Mouse (Mus musculus): ENCODE results near the gene Fcer1g.
"Not testable (repeated sequence)": the region's sequence is repeated elsewhere in the genome, so short reads cannot be mapped to it uniquely, and the experiment has no call there.

The Fcer1g gene

DNA sequence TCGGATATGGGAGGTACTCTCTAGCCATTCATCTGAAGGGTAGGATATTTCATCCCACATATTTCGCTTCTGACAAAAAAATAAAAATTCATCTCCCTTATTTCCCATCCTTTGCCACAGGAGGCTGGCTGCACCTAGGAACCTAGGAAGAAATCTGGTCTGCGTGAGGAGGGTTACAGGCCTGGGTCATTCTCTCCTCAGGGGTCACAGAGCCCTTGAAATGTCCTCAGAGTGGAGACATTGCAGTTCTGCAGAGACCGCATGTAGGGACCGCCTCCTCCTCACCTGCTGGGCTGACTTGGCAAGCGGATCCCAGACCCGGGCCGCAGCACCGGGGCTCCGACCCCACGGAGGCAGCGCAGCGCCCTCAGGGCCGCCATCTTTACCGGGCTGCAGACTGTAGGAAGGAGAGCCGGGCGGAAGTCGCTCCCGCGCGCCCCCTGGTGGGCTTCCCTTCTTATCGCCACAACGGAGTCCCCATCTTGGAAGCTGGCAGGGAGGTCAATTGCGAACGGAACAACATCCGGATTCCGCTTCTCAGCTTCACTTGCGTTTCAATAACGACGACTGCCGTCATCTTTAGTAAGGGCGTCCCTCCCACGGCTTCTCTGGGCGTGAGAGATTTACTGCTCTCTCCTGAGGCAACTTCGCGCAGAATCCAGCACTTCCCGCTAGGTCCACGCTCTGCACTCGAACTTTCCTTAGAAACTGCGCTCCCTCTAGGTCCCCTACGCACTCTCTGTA, 12.7 kb upstream of the Fcer1g start:
- in situ Hi-C loops (cut with MseI, MboI) = no loop called here

DNA sequence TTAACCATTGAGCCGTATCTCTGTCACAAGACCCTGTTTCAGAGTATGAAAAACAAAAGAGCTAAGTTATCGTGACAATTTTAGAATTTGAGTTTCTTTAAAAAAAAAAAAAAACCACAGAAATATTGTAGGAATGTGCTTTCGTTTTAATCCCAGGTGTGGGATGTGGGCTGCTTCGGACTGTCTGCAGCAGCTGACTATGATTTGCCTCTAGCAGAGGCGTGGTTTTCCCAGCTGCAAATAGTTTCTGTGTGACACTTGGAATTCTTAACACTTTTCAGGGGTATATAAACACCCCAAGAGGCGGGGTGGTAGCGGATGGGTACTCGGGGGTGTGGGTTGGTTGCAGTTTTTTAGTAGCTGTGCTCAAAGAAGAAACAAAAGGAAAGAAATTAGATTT, 11.2 kb upstream of the Fcer1g start:
- in situ Hi-C loops (cut with MseI, MboI) = no loop called here

- in situ Hi-C loops (cut with MseI, MboI) = not testable (repeated sequence)
Measured at GRCm38 (mm10) chr1:171241952-171242351, 7.8 kb upstream of the Fcer1g start.

DNA sequence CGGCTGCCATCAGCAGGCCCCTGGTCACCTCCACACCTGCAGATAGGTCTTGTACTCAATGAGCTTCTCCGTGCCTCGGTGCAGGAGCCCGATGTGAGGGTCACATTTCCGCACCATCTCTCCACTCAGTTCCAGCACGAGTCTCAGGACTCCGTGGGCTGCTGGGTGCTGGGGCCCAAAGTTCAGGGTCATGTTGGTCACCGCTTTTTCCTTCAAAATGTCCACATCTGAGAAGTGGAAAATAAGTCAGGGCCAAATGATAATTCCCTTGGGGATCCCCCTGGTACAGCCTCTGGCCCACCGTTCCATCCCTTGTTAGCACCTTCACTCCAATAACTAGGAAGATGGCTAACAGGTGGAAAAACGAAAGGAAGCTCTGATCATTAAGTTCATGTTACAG, 6.7 kb upstream of the Fcer1g start:
- in situ Hi-C loops (cut with MseI, MboI) = no loop called here

GRCm38 (mm10) chr1:171239992-171240744, 6.0 kb upstream of the Fcer1g start:
- in situ Hi-C loops (cut with MseI, MboI) = no loop called here

GRCm38 (mm10) chr1:171238463-171238862, 4.3 kb upstream of the Fcer1g start:
- in situ Hi-C loops (cut with MseI, MboI) = no loop called here

DNA sequence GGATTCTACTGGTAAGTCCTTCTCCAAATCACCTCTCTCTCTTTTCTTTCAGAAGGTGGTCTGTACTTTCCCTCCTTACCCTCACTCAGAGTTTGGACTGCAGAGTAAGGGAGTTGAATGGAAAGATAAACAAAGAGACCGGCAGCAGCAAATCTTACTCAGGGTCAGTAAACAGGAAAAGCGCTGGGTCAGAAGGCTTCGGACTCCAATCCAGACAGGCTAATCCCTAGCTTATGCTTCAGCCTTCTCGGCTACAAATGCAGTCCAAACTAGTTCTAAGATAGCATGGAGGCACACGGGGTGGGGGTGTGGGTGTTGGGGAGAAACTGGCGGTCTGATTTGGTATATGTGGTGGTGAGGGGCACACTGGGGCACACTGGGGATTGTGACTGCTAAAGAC, 3.3 kb upstream of the Fcer1g start:
- in situ Hi-C loops (cut with MseI, MboI) = no loop called here

DNA sequence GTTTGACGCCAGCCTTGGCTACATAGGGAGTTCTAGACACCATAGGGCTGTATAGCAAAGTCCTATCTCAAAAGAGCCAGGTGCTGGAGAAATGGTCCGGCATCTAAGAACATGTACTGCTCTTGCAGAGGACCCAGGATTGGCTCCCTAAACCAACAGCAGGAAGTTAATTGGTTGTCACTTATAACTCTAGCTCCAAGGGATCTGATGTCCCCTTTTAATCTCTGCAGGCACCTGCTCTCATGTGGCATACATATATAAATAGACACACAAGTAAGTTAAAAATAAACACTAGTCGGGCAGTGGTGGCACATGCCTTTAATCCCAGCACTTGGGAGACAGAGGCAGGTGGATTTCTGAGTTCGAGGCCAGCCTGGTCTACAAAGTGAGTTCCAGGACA, 1.6 kb upstream of the Fcer1g start:
- in situ Hi-C loops (cut with MseI, MboI) = no loop called here

DNA sequence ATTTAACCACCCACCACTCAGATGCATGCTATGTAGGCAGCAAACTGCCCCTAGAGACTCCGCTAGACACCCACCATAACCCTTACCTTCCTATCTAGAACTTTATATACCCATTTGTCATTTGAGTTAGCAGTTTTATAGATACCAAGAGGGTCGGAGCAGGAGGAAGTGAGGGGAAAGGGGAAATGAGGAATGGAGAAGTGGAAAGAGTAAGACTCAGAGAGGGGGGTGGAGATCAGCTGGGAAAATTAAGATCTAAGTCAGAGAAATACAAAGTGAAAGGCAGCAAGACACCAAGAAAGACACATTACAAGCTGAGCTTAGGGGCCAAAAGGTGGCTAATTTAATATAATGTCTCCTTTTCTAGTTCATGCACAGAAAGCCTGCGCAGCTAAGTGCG, 373 bp upstream of the Fcer1g start:
- in situ Hi-C loops (cut with MseI, MboI) = no loop called here

- in situ Hi-C loops (cut with MseI, MboI) = no loop called here
Measured at GRCm38 (mm10) chr1:171232800-171233730, 1.1 kb downstream of the Fcer1g start.

DNA sequence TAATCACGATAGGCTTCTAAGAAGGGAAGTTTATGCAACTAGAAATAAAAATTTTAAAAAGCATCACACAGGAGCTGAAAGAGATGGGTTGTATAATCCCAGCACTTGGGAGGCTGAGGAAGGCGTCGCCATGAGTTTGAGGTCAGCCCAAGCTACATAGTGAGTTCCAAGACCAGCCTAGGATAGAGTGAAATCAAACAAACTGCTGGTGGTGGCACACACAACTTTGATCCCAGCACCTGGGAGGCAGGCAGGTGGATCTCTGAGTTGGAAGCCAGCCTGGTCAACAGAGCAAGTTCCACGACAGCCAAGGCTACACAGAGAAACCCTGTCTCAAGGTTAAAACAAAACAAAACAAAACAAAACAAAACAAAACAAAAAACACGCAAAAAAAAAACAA, 1.8 kb downstream of the Fcer1g start:
- in situ Hi-C loops (cut with MseI, MboI) = no loop called here

DNA sequence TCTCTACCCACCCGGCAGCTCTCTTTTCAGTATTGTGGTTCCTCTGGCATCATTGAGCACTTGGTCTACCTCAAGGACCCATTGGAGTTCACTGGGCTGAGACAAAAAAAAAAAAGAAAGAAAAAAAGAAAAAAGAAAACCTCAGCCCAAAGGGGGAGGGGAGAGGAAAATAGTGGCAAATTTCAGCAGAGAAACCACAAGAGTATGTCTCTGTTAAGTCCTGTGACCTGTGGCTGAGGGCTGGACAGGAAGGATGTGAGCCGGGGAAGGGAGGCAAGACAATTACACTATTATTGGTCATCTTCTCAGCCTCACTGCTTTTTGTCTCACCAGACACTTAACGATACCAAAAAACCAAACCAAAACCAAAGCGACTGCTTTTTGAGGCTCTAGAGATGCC, 2.3 kb downstream of the Fcer1g start:
- in situ Hi-C loops (cut with MseI, MboI) = no loop called here

GRCm38 (mm10) chr1:171230215-171230614, 4.0 kb downstream of the Fcer1g start:
- in situ Hi-C loops (cut with MseI, MboI) = no loop called here

DNA sequence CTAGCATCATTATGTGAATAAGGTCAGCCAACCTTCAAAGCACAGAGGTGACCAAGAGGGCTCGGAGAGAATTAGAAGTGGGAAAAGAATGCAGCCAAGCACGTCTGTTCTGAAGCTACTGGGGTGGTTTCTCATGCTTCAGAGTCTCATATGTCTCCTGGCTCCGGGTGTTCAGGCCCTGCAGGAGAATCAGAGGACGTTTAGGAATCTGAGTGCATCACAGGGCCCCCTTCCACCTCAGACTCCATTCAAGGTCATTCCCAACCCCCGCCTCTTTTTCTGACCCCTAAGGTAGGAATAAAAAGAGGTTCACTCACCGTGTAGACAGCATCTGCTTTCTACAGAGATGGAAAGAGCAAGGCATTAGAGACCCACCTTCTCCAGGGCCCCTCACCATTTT, 4.4 kb downstream of the Fcer1g start:
- in situ Hi-C loops (cut with MseI, MboI) = loop anchor here in 1 of 2 experiments (10.0 kb wide), 1 partner anchor 115 kb away; the partner anchor contains the start of gene Cfap126

DNA sequence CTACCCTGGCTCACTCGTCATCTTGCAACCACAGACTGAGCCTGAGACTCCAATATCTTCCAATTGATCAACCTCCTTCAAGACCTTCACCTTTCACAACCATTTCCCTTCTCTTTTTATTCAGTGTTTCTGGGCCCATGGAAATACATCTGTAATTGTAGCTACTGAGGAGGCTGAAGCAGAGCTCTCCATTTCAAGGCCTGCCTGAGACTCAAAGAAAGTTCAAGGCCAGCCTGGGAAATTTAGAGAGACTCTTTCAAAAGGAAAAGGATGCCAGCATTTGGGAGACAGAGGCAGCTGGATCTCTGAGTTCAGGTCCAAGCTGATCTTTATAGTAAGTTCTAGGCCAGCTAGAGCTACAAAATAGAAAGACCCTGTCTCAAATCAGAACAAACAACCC, 6.3 kb downstream of the Fcer1g start:
- in situ Hi-C loops (cut with MseI, MboI) = loop anchor here in 1 of 2 experiments (10.0 kb wide), 1 partner anchor 113 kb away; the partner anchor contains the start of gene Cfap126

GRCm38 (mm10) chr1:171226780-171227179, 7.4 kb downstream of the Fcer1g start:
- in situ Hi-C loops (cut with MseI, MboI) = loop anchor here in 1 of 2 experiments (10.0 kb wide), 1 partner anchor 112 kb away; the partner anchor contains the start of gene Cfap126

- in situ Hi-C loops (cut with MseI, MboI) = loop anchor here (5.0 to 10.0 kb wide), 2 partner anchors 108 to 110 kb away; partner anchors contain the start of gene Cfap126 (in 1 of the 2)
Measured at GRCm38 (mm10) chr1:171224857-171225256, 9.3 kb downstream of the Fcer1g start, which contains the start of gene Apoa2. Gene Apoa2, plus strand, starts transcription at chr1:171225054.

- in situ Hi-C loops (cut with MseI, MboI) = loop anchor here (5.0 to 10.0 kb wide), 2 partner anchors 106 to 109 kb away; partner anchors contain the start of gene Cfap126 (in 1 of the 2)
Measured at GRCm38 (mm10) chr1:171223796-171224195, 10.4 kb downstream of the Fcer1g start.

GRCm38 (mm10) chr1:171223168-171223567, 11.0 kb downstream of the Fcer1g start:
- in situ Hi-C loops (cut with MseI, MboI) = loop anchor here (5.0 to 10.0 kb wide), 2 partner anchors 106 to 108 kb away; partner anchors contain the start of gene Cfap126 (in 1 of the 2)

DNA sequence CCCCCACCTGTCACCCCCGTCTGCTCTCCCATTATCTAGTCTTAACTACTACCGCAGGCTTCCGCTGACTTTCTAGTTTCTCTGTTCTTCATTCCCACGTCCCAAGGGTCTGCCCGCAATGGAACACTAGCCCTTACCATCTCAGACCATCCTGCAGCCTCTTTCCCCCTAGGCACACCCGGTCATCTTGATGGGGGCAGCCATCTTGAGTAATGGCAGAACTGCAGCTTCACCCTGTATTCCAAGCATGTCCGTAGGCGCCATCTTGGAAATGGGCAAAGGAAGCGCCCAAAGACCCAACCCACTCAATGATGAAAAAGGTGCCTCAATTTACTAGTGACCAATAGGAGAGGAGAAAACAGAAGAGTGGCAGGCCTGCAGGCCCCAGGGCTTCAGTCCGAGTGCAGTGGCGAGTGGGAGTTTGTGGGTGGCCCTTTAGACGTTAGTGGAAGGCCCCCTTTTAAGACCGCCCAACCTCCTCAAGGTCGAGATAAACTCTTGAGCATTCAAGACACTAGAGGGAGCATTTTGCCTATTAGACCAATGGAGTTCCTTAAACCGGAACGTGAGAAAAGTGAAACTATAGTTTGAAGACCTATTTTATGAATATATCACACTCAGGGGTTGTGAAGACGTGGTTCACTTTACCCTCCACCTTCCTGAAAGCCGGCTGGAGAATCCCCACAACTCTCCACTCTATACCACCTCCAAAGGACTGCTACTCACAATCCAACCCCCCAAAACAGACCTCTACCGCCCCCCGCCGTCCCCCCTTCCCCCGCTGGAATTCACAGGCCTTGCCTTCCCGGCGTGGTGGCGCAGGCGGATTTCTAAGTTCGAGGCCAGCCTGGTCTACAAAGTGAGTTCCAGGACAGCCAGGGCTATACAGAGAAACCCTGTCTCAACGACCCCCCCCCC, 11.7 kb downstream of the Fcer1g start, which contains the start of gene Tomm40l:
Gene Tomm40l (minus strand): TSS at position 277 of the 918 bp plus-strand sequence.
- in situ Hi-C loops (cut with MseI, MboI) = loop anchor here (5.0 to 10.0 kb wide), 2 partner anchors 105 to 108 kb away; partner anchors contain the start of gene Cfap126 (in 1 of the 2)

All from mouse trophoblast stem cell (cell line).